Mouse (Mus musculus) kidney, embryonic 14.5 days (tissue): ENCODE results near the gene Wnt10b. TPM values are rescaled to one million over a fixed set of nuclear protein-coding genes. Genes with fewer than 3 reads are reported as not detected.

Experiments used
- ATAC-seq: fragments of 200-750 bp; cut with Nextera tagmentation; 2 replicates; pipeline ENCODE4 v1.8.0; 2017; ENCODE audit warnings: moderate number of reproducible peaks, mild to moderate bottlenecking, moderate TSS enrichment, moderate library complexity; ENCODE audit not compliant: low FRiP score, low TSS enrichment
- H3K27ac ChIP-seq: fragments of 300-500 bp; sonication (generic); 2 replicates; pipeline ENCODE4 v1.5.1; 2014; ENCODE audit warnings: low read depth, mild to moderate bottlenecking, low read length, moderate library complexity, mixed read lengths
- H3K27me3 ChIP-seq: fragments of 300-500 bp; sonication (generic); 2 replicates; pipeline ENCODE4 v1.6.1; 2014; ENCODE audit warnings: mild to moderate bottlenecking, low read length; ENCODE audit not compliant: control insufficient read depth, insufficient read depth
- H3K36me3 ChIP-seq: fragments of 300-500 bp; sonication (generic); 2 replicates; pipeline ENCODE4 v1.6.1; 2014; ENCODE audit warnings: low read length, mixed read lengths; ENCODE audit not compliant: control insufficient read depth, insufficient read depth
- H3K4me1 ChIP-seq: fragments of 300-500 bp; sonication (generic); 2 replicates; pipeline ENCODE4 v1.6.1; 2014; ENCODE audit warnings: low read length, mixed read lengths; ENCODE audit not compliant: control insufficient read depth, insufficient read depth
- H3K4me2 ChIP-seq: fragments of 300-500 bp; sonication (generic); replicated peaks from 2 replicates; pipeline ENCODE4 v1.6.1; 2014; ENCODE audit warnings: low read depth, mild to moderate bottlenecking, low read length
- H3K4me3 ChIP-seq: fragments of 300-500 bp; sonication (generic); 2 replicates; pipeline ENCODE4 v1.5.1; 2014; ENCODE audit warnings: mild to moderate bottlenecking, low read length
- H3K9ac ChIP-seq: fragments of 300-500 bp; sonication (generic); 2 replicates; pipeline ENCODE4 v1.6.1; 2014; ENCODE audit warnings: low read depth, mild to moderate bottlenecking, low read length, moderate library complexity
- H3K9me3 ChIP-seq: fragments of 300-500 bp; sonication (generic); 2 replicates; pipeline ENCODE4 v1.6.1; 2016; ENCODE audit warnings: low read length; ENCODE audit not compliant: control insufficient read depth
- WGBS: fragments of 180-500 bp; shearing (Covaris S2); extraction: QIAGEN DNeasy Blood & Tissue Kit; methylation state at CpG from one replicate; pipeline ENCODE4 v1.1.7; 2014; 5-methylcytosine and 5-hydroxymethylcytosine counted together
- polyA plus RNA-seq: library from polyadenylated mRNA; unstranded; fragments of >200 nt; fragmentation: Nextera tagmentation; extraction: Ambion mirVana; gene quantifications from 2 replicates; pipeline ENCODE4 v1.2.1, GENCODE M21; 2014

The Wnt10b gene
- polyA plus RNA-seq, 1 experiment from 2014 or later: not detected

DNA sequence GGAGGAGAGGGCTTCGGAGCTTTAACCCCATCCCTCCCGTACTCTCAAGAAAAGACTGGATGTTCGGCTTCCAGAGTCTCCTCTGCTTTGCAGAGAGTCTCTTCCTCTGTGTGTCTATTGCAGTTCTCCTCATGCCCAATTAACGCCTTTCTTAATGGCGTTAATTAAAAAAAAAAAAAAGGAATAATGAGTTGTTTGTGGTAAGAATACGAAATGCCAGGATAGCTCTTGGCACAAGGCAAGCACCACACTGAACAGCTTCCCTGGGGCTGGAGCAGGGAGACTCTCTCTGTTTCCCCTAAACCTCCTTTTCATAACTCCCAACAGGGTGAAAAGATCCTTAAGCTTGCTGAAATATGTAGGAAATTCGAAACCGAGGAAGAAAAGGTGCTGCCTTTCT lies 55.8 kb downstream of the Wnt10b start:
- Histone ChIP-seq H3K4me1 (peaks cover 24% of the 10 kb centered on the region), H3K4me3 (no peak overlapping the region), H3K27me3 (no peaks in the 10 kb centered on the region), H3K4me2 (no peak overlapping the region), H3K27ac (no peak overlapping the region), H3K9ac (no peak overlapping the region), H3K9me3 (no peaks in the 10 kb centered on the region), H3K36me3 (no peaks in the 10 kb centered on the region)
- ATAC-seq: no peak
- 77% methylated on average over 8 of the region's 8 CpGs for WGBS

Other genes starting within 250 kb of the Wnt10b start
- 107 and 123 TPM in 2 replicates for gene Kansl2, start 243.9 kb downstream of the Wnt10b start, polyA plus RNA-seq
- gene Ccnt1, start 207.2 kb downstream of the Wnt10b start, polyA plus RNA-seq: 55.4 and 72.9 TPM in 2 replicates
- 0.57 TPM in 1 of 2 replicates, not detected in the other for gene 4930415O20Rik, start 207.1 kb downstream of the Wnt10b start, polyA plus RNA-seq
- gene Adcy6, start 168.1 kb downstream of the Wnt10b start, polyA plus RNA-seq: 26.2 and 31.5 TPM in 2 replicates
- gene Cacnb3, start 147.3 kb downstream of the Wnt10b start, polyA plus RNA-seq: 21.5 and 26.5 TPM in 2 replicates
- gene Ddx23, start 115.3 kb downstream of the Wnt10b start, polyA plus RNA-seq: 27.3 and 32.2 TPM in 2 replicates
- 0.28 and 0.31 TPM in 2 replicates for gene Rnd1, start 100.7 kb downstream of the Wnt10b start, polyA plus RNA-seq
- gene Ccdc65, start 69.9 kb downstream of the Wnt10b start, polyA plus RNA-seq: 0.69 and 1.0 TPM in 2 replicates
- 28.8 and 33.4 TPM in 2 replicates for gene Fkbp11, start 50.0 kb downstream of the Wnt10b start, polyA plus RNA-seq
- gene Arf3, start 14.9 kb downstream of the Wnt10b start, polyA plus RNA-seq: 29.8 and 39.7 TPM in 2 replicates
- not detected in 2 replicates for gene Wnt1, start 11.7 kb upstream of the Wnt10b start, polyA plus RNA-seq
- 1.4 TPM in 2 replicates for gene Ddn, start 31.3 kb upstream of the Wnt10b start, polyA plus RNA-seq
- gene Prkag1, start 53.4 kb upstream of the Wnt10b start, polyA plus RNA-seq: 67.8 and 83.7 TPM in 2 replicates
- 17.5 and 21.4 TPM in 2 replicates for gene Kmt2d, start 93.1 kb upstream of the Wnt10b start, polyA plus RNA-seq
- 14.4 and 22.4 TPM in 2 replicates for gene Rhebl1, start 116.4 kb upstream of the Wnt10b start, polyA plus RNA-seq
- gene Dhh, start 120.4 kb upstream of the Wnt10b start, polyA plus RNA-seq: 0.54 and 0.84 TPM in 2 replicates
- gene Lmbr1l, start 140.1 kb upstream of the Wnt10b start, polyA plus RNA-seq: 5.5 and 8.6 TPM in 2 replicates
- 1,971 and 2,088 TPM in 2 replicates for gene Tuba1b, start 156.4 kb upstream of the Wnt10b start, polyA plus RNA-seq
- gene Gm49450, start 175.4 kb upstream of the Wnt10b start, polyA plus RNA-seq: not detected in 2 replicates
- gene Tuba1a, start 175.6 kb upstream of the Wnt10b start, polyA plus RNA-seq: 891 and 921 TPM in 2 replicates